Mouse (Mus musculus) fat pad, adult 2 months (tissue): ENCODE data around the gene Pank1.

Experiments
- DNase-seq: peaks from one replicate; pipeline ENCODE4 v3.0.0-alpha.2; 2011; ENCODE audit warnings: low read depth, low spot score; ENCODE audit errors: extremely low read depth

Pank1 gene

DNA sequence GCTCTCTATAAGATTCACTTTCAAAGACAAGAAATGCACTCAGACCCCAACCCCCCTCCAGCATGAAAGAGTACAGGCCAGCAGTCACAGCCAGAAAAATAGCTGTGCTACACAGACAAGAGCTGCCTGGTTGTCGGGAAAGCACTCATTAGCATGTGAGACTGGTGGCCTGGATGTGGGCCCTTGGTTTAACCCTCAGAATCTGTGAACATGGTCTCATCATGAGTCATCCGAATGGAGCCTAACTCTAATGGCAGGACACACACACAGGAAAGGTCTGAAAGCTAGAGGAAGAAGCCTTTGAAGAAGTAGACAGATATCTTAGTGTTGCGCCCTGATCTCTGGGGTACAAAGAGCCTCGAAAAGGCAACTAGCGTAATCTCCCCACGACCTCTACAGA, 51.8 kb downstream of the Pank1 start:
- DNase-seq: no peak

DNA sequence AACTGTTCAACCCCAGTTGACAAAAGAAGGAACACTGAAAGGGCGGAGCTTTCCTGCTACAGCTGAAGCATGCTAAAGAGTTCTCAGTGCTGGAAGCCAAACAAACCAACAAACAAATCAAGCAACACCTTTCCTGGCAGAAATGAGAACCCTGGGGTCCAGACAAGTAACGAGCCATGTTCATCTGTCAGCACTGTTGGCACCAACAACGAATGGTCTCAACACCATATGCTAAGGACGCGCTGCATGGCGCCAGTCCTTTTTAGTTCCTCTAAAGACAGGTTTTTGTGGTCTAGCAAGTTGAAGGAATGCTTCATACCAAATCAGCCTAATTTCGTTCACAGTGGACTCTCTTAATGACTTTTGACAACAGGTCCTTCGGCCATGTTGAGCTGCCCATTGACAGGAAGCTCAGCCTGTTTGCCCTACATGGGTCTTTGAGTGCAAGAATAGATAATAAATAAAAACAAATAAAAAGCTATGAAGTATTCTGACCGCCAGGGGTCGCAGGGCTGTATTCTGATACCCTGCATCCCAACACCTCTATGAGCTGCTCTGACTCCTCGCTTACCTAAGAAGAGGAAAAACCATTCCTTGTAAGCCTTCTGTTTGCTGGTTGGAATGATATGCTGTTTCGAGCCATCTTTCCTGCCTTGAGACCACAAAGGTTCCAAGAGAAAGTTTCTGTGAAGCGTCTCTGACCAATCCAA, 53.2 kb downstream of the Pank1 start:
- no peak for DNase-seq

DNA sequence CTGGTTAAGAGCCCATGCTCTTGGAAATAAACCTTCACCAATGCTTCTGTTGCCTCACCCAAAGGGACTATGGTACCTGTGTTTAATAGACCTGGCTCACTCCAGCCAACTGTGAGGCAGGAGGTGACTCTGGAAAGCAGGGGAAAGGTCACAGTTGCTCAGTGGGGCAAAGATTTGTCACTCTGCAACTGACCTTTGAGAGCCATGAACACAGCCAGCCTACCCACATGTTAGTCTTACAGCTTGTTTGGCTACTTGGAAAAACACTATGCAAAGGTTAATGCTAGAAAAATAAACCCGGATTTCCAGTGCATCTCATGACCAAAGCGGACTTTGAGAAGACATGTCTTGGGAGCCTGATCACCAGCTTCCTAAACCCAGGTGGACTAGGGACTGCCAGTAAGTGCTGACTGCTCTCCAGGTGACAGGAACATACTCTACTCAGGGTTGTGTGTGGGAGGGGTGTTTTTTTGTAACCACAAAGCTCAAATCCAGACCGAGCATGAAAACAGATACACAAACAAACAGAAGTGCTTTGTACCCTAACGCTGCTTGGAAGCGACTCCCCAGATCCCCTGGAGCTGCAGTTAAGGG, 59.6 kb downstream of the Pank1 start:
- DNase-seq: no peak

DNA sequence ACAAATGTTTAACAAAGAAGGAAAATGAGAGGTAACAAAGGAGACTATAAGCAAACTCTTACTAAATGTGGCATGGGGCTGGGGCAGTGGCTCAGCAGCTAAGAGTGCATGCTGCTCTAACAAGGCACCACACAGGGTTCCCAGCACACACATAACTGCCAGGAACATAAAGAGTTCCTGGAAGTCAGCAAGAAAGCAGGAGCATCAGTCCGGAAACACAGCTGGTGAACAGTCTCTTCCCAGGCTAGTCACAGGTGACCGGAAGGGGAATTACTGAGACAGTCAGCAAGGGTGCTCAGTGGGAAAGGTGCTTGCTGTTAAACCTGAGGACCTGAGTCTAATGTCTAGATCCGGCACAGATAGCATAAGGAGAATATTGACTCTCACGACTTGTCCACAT, 63.9 kb downstream of the Pank1 start:
- no peak for DNase-seq

DNA sequence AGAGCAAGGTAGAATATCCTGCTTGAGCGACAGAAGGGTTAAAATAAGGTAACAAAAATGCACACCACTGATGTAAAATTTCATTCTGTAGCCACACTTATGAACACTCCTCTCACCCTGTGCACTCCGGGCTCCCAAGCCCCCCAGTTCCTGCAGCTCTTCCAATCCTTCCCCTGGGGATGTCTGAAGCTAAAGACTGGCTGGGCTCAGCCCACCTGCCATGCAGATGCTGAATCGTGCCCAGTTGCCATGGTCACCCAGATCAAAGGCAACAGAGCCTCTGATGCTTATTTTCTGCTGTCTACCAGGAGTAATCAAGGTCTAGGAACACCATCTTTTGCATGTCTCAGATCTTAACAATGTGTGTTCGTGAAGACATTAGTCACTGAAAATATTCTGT, 64.6 kb downstream of the Pank1 start:
- no peak for DNase-seq

DNA sequence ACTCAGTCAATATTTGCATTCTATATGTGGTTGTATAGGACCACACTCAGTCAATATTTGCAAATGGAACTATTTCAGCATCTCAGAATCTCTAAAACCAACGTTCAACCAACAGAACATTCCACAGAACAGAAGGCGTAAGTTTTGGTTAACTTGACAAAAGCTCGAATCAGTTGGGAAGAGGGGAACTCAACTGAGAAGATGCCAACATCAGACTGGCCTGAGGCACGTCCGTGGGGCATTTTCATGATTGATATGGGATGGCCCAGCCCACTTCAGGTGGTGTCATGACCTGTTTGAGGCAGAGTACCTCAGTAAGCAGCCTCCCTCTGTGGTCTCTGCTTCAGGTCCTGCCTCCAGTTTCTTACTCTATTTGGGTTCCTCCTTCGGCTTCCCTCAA, 65.3 kb downstream of the Pank1 start:
- no peak for DNase-seq

DNA sequence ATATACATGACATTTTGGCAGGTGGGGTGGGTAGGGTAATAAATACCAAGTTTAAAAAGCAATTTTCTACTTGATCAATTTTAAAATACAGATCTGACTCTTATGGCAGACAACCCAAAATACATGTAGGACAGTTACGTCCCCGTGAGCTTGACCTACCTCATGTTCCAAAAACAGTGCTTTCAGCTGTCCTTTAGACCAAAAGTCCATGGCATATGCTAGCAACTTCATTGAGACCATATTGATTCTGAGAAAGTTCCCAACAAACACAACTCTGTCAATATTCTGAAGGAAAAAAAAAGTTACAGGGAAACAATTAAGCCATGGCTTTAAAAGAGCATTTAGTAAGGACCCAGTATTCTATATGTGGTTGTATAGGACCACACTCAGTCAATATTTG, 65.7 kb downstream of the Pank1 start:
- no peak for DNase-seq

DNA sequence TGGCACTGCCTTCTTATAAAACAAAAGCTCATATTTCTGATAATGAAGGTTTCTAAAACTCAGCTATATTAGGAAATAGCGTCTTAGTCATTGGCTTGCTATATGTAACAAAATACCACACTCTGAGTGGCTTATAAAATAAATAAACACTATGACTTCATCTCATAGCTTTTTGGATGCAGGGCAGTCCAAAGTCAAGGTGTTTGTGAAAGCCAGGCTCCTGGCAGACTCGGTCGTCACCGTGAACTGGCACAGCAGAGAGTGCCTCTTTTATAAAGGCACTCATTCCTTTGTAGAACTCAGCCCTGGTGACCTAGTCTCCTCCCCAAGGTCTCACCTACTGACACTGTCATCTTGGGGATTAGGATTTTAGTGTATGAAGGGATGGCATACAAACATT, 66.5 kb downstream of the Pank1 start:
- DNase-seq: no peak

DNA sequence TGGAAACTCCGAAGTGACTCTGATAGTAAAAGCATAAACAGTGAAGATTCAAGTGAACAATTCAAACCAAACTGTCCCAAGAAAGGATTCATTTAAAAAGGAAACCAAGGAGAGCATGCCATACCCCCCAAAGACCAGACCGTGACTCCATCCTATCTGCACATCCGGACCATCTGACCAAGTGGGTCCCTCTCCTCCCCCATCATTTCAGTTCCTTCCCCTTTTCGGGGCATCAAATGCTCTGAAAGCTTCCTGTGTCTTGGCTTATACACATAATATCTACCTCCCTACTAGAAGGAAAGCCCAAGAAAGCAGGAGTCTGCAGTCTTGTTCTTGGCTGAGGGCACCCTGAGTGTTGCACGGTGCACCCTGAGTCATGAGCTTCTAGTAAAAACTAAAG, 72.1 kb downstream of the Pank1 start:
- no peak for DNase-seq

DNA sequence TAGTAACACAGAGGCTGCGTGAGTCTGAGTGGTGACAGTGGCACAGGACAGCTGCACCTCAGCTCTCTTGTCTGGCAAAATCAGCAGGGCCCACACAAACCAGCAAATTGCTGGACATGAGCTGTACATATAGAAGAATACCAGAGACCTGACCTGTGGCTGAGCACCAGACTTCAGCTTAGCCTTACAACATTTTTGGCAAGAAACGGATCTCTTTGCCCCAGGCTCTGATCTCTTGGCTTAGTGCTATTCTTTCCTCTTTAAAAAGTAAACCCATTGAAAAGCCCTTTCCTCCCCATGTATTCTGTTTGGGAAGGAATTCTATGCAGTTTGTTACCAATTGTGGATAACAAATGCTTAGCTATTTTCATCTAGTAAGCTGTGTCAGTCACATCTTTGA, 74.2 kb downstream of the Pank1 start:
- no peak for DNase-seq

DNA sequence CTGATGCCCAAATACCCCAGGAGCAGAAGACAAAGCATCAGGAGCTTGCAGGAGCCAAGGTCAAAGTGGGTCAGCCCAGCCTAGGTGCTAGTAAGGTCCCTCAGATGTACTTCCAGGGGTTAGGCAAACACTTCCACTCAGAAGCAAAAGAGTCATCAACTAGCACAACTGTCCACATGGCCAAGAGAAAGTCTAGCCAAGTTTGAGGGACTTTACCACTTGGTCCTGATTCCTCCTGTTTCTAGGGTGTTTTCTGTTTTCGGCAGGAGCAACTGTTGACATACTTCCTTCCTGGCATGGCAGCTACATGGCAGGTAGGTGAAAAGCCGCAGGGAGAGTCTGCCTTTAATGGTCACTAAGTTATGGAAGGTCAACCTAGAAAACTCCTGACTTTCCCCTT, 74.7 kb downstream of the Pank1 start:
- no peak for DNase-seq

DNA sequence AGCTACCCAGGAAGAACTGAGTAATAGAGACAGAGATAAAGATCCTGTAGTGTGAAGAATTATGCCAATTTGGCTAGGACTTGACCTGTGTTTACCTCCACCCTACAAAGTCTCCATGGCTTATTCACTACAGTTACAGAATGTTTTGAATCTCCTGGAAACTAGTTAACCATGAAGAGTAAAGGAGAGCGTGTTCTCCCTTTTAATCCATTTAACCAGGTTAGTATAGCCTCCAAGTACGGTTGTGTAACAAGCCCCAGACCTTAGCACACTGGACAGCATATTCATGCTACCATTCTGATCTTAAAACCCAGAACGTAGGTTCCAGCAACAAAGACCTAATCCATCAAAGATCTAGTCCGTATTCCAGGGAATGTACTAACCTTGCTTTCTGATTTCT, 75.9 kb downstream of the Pank1 start:
- DNase-seq: no peak

DNA sequence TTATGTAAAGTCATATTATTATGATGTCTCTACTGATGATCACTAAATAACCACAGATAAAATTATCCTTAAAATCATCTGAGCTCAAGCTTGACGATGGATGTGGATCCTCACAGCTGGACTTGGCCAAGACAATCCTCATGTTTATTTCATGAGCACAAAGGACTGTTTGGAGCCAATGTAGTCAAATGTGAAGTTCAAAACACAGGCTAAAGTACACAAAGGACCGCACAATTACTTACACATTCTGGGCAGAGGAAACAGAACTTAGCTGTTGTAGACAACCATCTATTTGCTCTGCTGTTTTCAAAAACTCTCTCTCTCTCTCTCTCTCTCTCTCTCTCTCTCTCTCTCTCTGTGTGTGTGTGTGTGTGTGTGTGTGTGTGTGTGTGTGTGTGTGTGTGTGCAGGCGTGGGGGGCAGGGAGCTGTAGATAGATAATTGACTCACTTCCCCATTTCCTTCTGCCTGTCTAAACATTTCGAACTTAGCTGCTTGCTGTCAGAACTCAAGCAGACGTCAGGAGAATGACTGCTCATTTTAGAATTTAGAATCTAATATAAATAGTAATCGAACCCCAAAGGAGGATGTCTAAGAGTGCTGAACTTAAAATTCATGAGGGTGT, 79.5 kb downstream of the Pank1 start:
- no peak for DNase-seq

DNA sequence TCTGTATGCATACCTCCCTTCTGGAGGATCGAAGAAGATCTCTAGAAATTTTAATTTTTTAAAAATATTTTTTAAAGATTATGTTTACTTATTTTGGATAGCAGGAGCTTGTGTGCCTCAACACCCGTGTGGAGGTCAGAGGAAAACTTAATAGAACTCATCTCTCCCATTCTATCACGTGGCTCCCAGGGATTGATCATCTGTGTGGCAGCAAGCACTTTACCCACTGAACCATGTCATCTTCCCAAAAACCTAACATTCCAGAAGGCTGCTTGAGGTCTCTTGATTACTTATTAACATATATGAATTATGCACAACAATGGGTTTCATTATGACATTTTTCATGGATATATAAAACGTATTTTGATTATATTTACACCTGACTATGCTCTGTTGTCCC, 82.9 kb downstream of the Pank1 start:
- DNase-seq: no peak

DNA sequence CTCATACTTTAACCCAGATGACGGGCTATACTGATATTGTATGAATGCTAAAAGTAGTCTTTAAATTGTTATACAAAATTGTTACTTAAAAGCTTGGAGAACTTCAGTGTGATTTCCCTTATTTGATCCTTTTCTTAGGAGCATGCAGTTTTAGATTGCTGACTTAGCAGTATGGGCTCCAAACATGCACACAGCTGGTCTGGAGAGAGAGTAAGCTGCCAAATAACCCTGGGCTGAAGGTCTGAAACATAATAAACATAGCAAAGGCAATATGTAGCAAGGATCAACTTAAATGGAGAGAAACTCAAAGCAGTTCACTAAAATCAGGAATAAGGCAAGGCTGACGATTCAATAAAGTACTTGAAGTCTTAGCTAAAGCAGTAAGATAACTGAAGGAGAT, 96.8 kb downstream of the Pank1 start:
- no peak for DNase-seq

DNA sequence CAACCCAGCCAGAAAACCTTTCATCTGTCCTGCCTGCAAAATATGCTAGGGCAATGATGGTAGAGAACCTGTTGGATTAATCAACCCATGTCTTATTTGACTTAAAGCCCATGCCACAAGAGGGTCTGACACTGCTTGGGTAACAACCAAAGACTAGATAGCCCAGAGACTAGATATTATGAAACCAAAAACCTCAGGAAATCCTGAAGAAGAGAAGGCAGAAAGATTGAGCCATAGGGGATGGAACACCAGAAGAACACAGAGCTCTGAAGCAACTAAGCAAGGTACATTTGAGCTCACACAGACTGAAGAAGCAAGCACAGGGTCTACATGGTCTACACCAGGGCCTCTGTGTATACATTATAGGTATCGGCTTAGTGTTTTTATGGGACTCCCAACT, 100.3 kb downstream of the Pank1 start:
- DNase-seq: no peak

DNA sequence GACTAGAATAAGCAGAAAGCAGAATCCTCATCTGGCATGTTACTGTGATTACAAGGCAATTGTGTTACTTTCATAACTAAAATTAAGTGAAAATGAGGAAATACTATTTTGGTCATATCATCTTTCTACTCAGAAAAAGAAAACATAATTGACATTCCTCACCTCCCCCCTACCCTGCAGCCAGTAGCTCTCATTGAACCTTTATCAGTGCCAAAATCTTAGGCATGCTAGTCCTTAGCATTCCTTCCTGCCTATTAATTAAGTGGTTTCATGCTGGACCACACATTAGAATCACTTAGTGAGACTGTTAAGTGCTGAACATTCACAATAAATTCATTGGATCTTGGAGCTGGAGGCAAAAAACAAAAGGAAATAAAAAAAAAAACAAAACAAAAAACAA, 101.2 kb downstream of the Pank1 start:
- no peak for DNase-seq

DNA sequence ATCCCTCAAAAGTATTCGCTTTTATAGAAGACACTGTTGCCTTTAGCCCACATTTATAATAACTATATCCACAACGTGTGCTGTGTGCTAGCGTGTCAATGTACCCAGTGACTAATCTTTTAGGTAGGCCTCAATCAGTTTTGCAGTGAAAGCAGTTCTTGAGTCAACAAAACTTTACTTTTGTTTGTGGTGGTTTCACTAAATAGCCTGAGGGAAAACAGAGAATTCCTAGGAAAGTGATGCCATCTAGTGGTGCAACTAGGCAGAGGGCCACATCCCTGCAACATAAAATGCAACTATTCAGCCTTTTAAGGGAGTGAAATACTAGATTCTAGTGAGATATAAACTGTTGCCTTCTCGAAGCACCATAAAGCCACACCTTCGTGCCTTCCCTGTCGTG, 106.5 kb downstream of the Pank1 start:
- DNase-seq: no peak

DNA sequence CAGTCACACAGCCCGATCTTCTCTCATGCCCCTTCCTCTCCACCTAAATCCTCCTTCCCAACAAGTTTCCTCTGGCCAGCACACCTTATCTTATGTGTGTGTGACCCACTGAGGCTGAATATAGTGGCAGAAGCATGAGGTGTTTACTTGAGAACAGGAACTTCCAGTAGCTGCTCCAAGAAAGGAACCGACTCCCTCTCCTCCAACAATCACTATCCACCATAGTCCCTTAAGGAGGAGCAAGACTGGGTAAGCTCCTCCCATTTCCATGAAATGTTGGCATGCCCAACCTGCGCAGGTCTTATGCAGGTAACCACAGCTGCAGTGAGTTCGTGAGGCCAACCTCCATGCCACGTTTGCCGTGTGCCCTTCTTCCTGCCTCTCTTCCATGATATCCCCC, 108.5 kb downstream of the Pank1 start:
- DNase-seq: no peak

DNA sequence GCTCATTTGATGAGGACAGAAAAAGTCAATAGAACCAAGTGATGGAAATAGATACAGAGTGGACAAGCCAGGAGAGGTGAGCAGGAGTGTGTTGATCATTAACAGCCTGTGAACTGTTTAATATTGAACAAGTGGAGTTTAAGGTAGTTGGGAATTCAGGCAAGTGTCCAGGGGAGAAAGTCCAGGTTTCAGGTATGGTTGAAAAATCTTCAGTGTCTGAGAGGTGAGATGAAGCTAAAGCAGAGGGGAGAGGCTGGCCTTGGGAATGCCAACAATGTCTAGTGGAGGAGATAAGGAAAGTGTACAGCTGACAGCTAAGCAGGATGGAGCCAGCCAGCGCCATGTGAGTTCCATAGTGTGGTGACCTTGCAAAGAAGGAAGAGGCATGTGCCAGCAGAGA, 120.5 kb downstream of the Pank1 start:
- no peak for DNase-seq
